Mouse (Mus musculus) hindbrain, embryonic 12.5 days (tissue): ENCODE results near the gene Slc17a4. TPM values are rescaled to one million over a fixed set of nuclear protein-coding genes. Genes with fewer than 3 reads are reported as not detected.

Experiments used
- ATAC-seq: fragments of 200-750 bp; cut with Nextera tagmentation; 2 replicates; pipeline ENCODE4 v1.8.0; 2017; ENCODE audit warnings: moderate TSS enrichment; ENCODE audit not compliant: low FRiP score
- H3K27ac ChIP-seq: fragments of 300-500 bp; sonication (generic); 2 replicates; pipeline ENCODE4 v1.5.1; 2016; ENCODE audit warnings: mild to moderate bottlenecking
- H3K27me3 ChIP-seq: fragments of 300-500 bp; sonication (generic); 2 replicates; pipeline ENCODE4 v1.6.1; 2016; ENCODE audit warnings: mild to moderate bottlenecking
- H3K36me3 ChIP-seq: fragments of 300-500 bp; sonication (generic); 2 replicates; pipeline ENCODE4 v1.6.1; 2016; ENCODE audit warnings: mild to moderate bottlenecking
- H3K4me1 ChIP-seq: fragments of 300-500 bp; sonication (generic); 2 replicates; pipeline ENCODE4 v1.6.1; 2016
- H3K4me2 ChIP-seq: fragments of 300-500 bp; sonication (generic); replicated peaks from 2 replicates; pipeline ENCODE4 v1.6.1; 2016; ENCODE audit warnings: mild to moderate bottlenecking
- H3K4me3 ChIP-seq: fragments of 300-500 bp; sonication (generic); 2 replicates; pipeline ENCODE4 v1.5.1; 2016; ENCODE audit warnings: mild to moderate bottlenecking
- H3K9ac ChIP-seq: fragments of 300-500 bp; sonication (generic); 2 replicates; pipeline ENCODE4 v1.6.1; 2016; ENCODE audit warnings: mild to moderate bottlenecking, moderate library complexity
- H3K9me3 ChIP-seq: fragments of 300-500 bp; sonication (generic); replicated peaks from 2 replicates; pipeline ENCODE4 v1.6.1; 2016; ENCODE audit warnings: mild to moderate bottlenecking
- WGBS: fragments of 180-500 bp; shearing (Covaris S2); methylation state at CpG from one replicate; pipeline ENCODE4 v1.1.7; 2016; 5-methylcytosine and 5-hydroxymethylcytosine counted together
- microRNA-seq: library from miRNA; unstranded; fragments of <30 nt; microRNA quantifications from one replicate; pipeline ENCODE4, GENCODE M21; 2017
- polyA plus RNA-seq: library from polyadenylated mRNA; unstranded; fragments of >200 nt; fragmentation: Nextera tagmentation; extraction: Ambion mirVana; gene quantifications from 2 replicates; pipeline ENCODE4 v1.2.1, GENCODE M21; 2016

Slc17a4 gene
- polyA plus RNA-seq, 1 experiment from 2014 or later = 0.09 TPM

DNA sequence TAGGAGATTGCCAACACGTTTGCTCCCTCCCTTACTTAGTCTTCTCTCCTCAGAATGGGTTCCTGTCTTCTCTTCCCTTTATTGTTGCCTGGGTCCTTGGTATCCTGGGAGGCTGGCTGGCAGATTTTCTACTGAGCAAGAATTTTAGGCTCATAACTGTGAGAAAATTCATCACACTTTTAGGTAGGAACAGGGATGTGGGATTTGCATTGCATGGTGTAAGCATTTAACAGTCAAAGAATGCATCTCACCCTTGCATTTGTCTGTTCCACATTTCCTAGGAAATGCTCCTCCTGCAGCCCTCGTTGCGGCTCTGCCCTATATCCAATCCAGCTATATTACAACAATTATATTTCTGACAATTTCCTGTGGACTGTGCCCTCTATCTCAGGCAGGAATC lies 58.4 kb downstream of the Slc17a4 start:
- H3K9me3 ChIP-seq = no peaks in the 10 kb centered on the region
- H3K36me3 ChIP-seq = no peaks in the 10 kb centered on the region
- no peak overlapping the region for H3K9ac ChIP-seq
- H3K27me3 ChIP-seq = no peaks in the 10 kb centered on the region
- no peak for ATAC-seq
- no peak overlapping the region for H3K4me2 ChIP-seq
- no peak overlapping the region for H3K4me3 ChIP-seq
- no peak overlapping the region for H3K27ac ChIP-seq
- WGBS = 64% methylated on average over 3 of the region's 3 CpGs
- no peaks in the 10 kb centered on the region for H3K4me1 ChIP-seq

DNA sequence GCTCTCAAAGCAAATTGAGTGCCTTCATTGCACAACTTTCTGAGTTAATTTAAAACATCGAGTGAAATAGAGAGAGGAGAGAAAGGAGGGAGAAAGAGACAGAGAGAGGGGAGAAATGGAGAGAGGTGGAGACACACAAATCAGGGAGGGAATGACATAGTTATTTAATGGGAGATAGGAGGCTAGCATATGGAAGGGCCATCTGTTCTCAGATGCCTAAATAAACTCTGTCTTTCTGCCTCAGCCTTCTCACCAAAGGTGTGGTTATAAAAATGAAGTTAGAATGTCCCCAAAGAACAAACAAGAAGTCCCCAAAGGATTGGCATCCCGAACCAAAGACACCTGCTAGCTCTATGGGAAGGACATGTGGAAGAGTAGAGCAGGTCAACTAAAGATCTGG lies 65.5 kb downstream of the Slc17a4 start:
- no peaks in the 10 kb centered on the region for H3K4me1 ChIP-seq
- H3K9me3 ChIP-seq = no peaks in the 10 kb centered on the region
- no peak for ATAC-seq
- no peaks in the 10 kb centered on the region for H3K36me3 ChIP-seq
- H3K9ac ChIP-seq = no peak overlapping the region
- 91% methylated on average over 2 of the region's 2 CpGs for WGBS
- H3K4me3 ChIP-seq = no peak overlapping the region
- H3K27me3 ChIP-seq = no peaks in the 10 kb centered on the region
- H3K27ac ChIP-seq = no peak overlapping the region
- no peak overlapping the region for H3K4me2 ChIP-seq

Small RNAs within 50 kb of the gene (microRNA-seq; reads per million reads assigned to microRNA genes)
- not detected for gene Gm44344

Other genes starting within 250 kb of the Slc17a4 start
- 0.72 and 0.93 TPM in 2 replicates for gene Hist1h2ac, start 231.1 kb downstream of the Slc17a4 start, polyA plus RNA-seq
- 25.1 and 26.1 TPM in 2 replicates for gene Hist1h2bc, start 230.8 kb downstream of the Slc17a4 start, polyA plus RNA-seq
- gene Hist1h1t, start 219.2 kb downstream of the Slc17a4 start, polyA plus RNA-seq = not detected in 2 replicates
- 3.6 and 4.2 TPM in 2 replicates for gene Hist1h4c, start 216.6 kb downstream of the Slc17a4 start, polyA plus RNA-seq
- gene Hfe, start 204.2 kb downstream of the Slc17a4 start, polyA plus RNA-seq = 4.9 and 5.2 TPM in 2 replicates
- gene Hist1h1c, start 176.2 kb downstream of the Slc17a4 start, polyA plus RNA-seq = 15.0 and 15.4 TPM in 2 replicates
- 9.7 and 11.6 TPM in 2 replicates for gene Hist1h3c, start 169.4 kb downstream of the Slc17a4 start, polyA plus RNA-seq
- 2.2 and 2.9 TPM in 2 replicates for gene Hist1h2bb, start 168.3 kb downstream of the Slc17a4 start, polyA plus RNA-seq
- gene Hist1h2ab, start 163.9 kb downstream of the Slc17a4 start, polyA plus RNA-seq = 22.4 and 45.2 TPM in 2 replicates
- gene Hist1h3b, start 162.7 kb downstream of the Slc17a4 start, polyA plus RNA-seq = 4.5 and 11.1 TPM in 2 replicates
- 5.0 and 5.5 TPM in 2 replicates for gene Hist1h4b, start 158.0 kb downstream of the Slc17a4 start, polyA plus RNA-seq
- gene Hist1h4a, start 153.8 kb downstream of the Slc17a4 start, polyA plus RNA-seq = 0.72 TPM in 1 of 2 replicates, not detected in the other
- 3.3 and 6.1 TPM in 2 replicates for gene Hist1h3a, start 152.6 kb downstream of the Slc17a4 start, polyA plus RNA-seq
- 2.4 and 2.7 TPM in 2 replicates for gene Hist1h1a, start 151.3 kb downstream of the Slc17a4 start, polyA plus RNA-seq
- gene Trim38, start 145.1 kb downstream of the Slc17a4 start, polyA plus RNA-seq = not detected in 2 replicates
- gene Slc17a2, start 108.0 kb downstream of the Slc17a4 start, polyA plus RNA-seq = not detected in 2 replicates
- not detected in 2 replicates for gene Slc17a3, start 75.6 kb downstream of the Slc17a4 start, polyA plus RNA-seq
- gene Slc17a1, start 47.3 kb downstream of the Slc17a4 start, polyA plus RNA-seq = not detected in 2 replicates
- gene Hist1h2ba, start 19.1 kb upstream of the Slc17a4 start, polyA plus RNA-seq = not detected in 2 replicates
- gene Hist1h2aa, start 19.5 kb upstream of the Slc17a4 start, polyA plus RNA-seq = not detected in 2 replicates
- gene Scgn, start 76.2 kb upstream of the Slc17a4 start, polyA plus RNA-seq = 0.14 TPM in 1 of 2 replicates, not detected in the other